Mouse (Mus musculus) spleen, adult 2 months (tissue): ENCODE data around the gene Asap2.

ENCODE experiments used
- CTCF ChIP-seq: fragments of 200-500 bp; IDR thresholded peaks from 2 replicates; pipeline ENCODE4 v1.5.1; 2011; ENCODE audit warnings: mild to moderate bottlenecking, inconsistent platforms; ENCODE audit not compliant: insufficient read depth, insufficient read length, insufficient replicate concordance; ENCODE audit errors: extremely low read depth
- POLR2A ChIP-seq: fragments of 200-500 bp; IDR thresholded peaks from 2 replicates; pipeline ENCODE4 v1.6.1; 2011; ENCODE audit warnings: low read depth, low read length, inconsistent platforms

- no peak for TF ChIP-seq POLR2A
- no peak for TF ChIP-seq CTCF
Measured at GRCm38 (mm10) chr12:21301324-21301723, 311.1 kb downstream of the Asap2 start.
